Mouse (Mus musculus) cerebellum, adult 2 months (tissue): ENCODE results near the gene Izumo2.

ENCODE experiments used
- CTCF ChIP-seq: fragments of 200-500 bp; IDR thresholded peaks from 2 replicates; pipeline ENCODE4 v1.5.1; 2011; ENCODE audit warnings: low read depth, mild to moderate bottlenecking, control low read depth, low read length, moderate library complexity, borderline replicate concordance; ENCODE audit not compliant: insufficient read depth
- POLR2A ChIP-seq: fragments of 200-500 bp; IDR thresholded peaks from 2 replicates; pipeline ENCODE4 v1.6.1; 2011; ENCODE audit warnings: low read length, control low read depth, borderline replicate concordance; ENCODE audit not compliant: insufficient read depth

DNA sequence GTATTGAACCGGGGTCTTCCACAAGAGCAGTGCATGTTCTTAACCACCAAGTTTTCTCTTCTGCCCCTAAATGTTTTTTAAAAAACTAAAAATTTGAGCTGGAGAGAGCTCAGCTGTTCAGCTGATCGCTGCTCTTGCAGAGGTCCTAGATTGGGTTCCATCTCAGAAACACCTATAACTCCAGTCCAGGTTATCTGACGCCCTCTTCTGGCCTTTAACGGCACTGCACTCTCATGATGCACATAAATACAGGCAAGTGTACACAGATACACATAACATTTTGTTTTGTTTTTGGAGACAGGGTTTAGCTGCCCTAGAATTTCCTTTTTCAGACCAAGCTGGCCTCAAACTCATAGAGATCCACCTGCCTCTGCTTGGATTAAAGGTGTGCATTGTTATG lies 34.0 kb upstream of the Izumo2 start:
- TF ChIP-seq CTCF (no peak), POLR2A (no peak)
